Mouse (Mus musculus): ENCODE data around the gene Kcnc3.

GRCm38 (mm10) chr7:44605436-44605835 is 15.0 kb downstream of the Kcnc3 start:
- no peak for TF ChIP-seq CTCF (IDR thresholded peaks at IDR 0.05)
- no peak for TF ChIP-seq EP300 (IDR thresholded peaks at IDR 0.05)

Measured in lung, postnatal 0 days (tissue).